Mouse (Mus musculus): ENCODE measurements around the gene Abcc8.

GRCm38 (mm10) chr7:46125340-46125739 lies 54.5 kb downstream of the Abcc8 start:
- TF ChIP-seq CTCF (IDR thresholded peaks at IDR 0.05; ENCODE audit: control insufficient read depth, insufficient read depth, insufficient read length) = no peak
- TF ChIP-seq MAX (IDR thresholded peaks at IDR 0.05) = no peak
- TF ChIP-seq MYOG (IDR thresholded peaks at IDR 0.05; ENCODE audit: control insufficient read depth, extremely low read depth, insufficient read length) = no peak
